Mouse (Mus musculus): Measurements from ENCODE around the gene Ncam1. TPM values are rescaled to one million over a fixed set of nuclear protein-coding genes. Genes with fewer than 3 reads are reported as not detected.

The Ncam1 gene
- total and polyA plus RNA-seq, 3 experiments = 0.05 to 2.1 TPM; not detected in 1

DNA sequence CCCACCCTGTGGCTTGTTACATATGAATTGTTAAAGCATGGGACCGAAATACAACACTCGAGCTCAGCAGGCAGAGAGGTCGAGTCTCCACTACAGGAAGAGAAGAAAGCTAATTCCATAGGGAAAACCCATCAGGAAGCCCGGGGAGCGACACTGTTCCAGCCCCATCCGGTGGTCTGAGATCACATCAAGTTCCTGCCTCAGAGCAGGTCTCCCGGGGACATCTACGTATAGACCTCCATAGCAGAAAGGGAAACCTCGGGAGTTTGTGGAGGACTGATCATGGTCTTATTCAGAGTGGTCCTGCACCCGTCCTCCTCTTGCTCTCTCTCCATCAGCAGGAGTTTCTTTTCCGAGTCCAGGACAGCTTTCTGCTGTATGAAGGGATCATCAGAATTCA is 326.6 kb downstream of the Ncam1 start:
- Histone ChIP-seq H3K36me3 (replicated peaks) (no peaks in the 10 kb centered on the region), H3K4me3 (ENCODE audit: low read depth, low read length) (no peak overlapping the region), H3K27me3 (ENCODE audit: insufficient read depth, low read length) (no peaks in the 10 kb centered on the region), H3K4me1 (ENCODE audit: insufficient read depth, low read depth, low read length) (no peaks in the 10 kb centered on the region), H3K9me3 (replicated peaks) (no peaks in the 10 kb centered on the region)
- ATAC-seq (ENCODE audit: extremely low read depth, insufficient number of reproducible peaks, low FRiP score, poor library complexity, severe bottlenecking) (no peak), DNase-seq (ENCODE audit: low spot score) (no peak)
- TF ChIP-seq TAL1 (conservative IDR thresholded peaks at IDR 0.05; ENCODE audit: low read depth, low read length) (no peak), POLR2AphosphoS5 (IDR thresholded peaks at IDR 0.05; ENCODE audit: insufficient replicate concordance, low read depth, low read length) (no peak), GATA2 (IDR thresholded peaks at IDR 0.05; ENCODE audit: borderline replicate concordance, low read depth, low read length) (no peak), GATA1 (IDR thresholded peaks at IDR 0.05; ENCODE audit: borderline replicate concordance, low read length) (no peak)

DNA sequence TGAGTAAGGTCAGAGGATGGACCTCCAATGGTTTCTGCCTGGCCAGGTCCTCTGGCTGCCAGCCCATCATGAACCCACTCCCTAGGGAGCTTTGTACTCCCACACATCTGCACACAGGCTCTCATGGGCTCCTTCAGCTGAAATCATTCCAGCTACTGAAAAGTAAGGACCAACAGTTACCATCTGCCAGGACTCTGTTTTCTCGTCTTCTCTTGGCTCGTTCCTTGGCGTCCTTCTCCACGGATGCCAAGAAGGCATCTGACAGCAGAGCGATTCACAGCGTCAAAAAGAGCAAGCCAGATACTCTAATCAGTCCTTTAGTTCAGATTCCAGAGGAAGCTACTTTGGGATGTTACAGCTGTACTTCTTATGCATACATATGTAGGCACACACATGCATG is 327.8 kb downstream of the Ncam1 start:
- Histone ChIP-seq H3K9me3 (replicated peaks) (no peaks in the 10 kb centered on the region), H3K4me3 (ENCODE audit: low read depth, low read length) (no peak overlapping the region), H3K4me1 (ENCODE audit: insufficient read depth, low read depth, low read length) (no peaks in the 10 kb centered on the region), H3K36me3 (replicated peaks) (no peaks in the 10 kb centered on the region), H3K27me3 (ENCODE audit: insufficient read depth, low read length) (no peaks in the 10 kb centered on the region)
- DNase-seq (ENCODE audit: low spot score) (no peak), ATAC-seq (ENCODE audit: extremely low read depth, insufficient number of reproducible peaks, low FRiP score, poor library complexity, severe bottlenecking) (no peak)
- no peak for TF ChIP-seq GATA2 (IDR thresholded peaks at IDR 0.05; ENCODE audit: borderline replicate concordance, low read depth, low read length)
- no peak for TF ChIP-seq CTCF (IDR thresholded peaks at IDR 0.05; ENCODE audit: low read depth, low read length)

DNA sequence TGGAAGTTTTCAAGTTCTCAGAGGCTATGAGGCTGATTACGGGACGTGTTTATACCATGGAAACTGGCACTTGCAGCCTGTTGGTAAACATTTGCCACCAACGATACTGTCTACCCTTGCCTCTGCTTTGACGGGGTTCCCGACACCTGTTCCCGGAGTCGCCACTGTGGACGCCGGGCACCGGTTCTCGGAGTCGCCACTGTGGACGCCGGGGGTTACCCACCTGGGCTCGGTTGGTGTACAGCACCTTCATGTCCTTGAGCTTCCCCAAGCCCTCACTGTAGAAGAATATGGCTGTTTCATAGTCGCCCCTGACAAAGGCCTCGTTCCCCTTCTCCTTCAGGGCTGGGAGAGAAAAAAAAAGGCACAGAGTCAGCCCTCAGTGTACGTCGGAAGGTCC is 328.7 kb downstream of the Ncam1 start:
- DNase-seq (ENCODE audit: low spot score) = no peak
- H3K4me3 ChIP-seq (ENCODE audit: low read depth, low read length) = no peak overlapping the region
- H3K27me3 ChIP-seq (ENCODE audit: insufficient read depth, low read length) = no peaks in the 10 kb centered on the region

DNA sequence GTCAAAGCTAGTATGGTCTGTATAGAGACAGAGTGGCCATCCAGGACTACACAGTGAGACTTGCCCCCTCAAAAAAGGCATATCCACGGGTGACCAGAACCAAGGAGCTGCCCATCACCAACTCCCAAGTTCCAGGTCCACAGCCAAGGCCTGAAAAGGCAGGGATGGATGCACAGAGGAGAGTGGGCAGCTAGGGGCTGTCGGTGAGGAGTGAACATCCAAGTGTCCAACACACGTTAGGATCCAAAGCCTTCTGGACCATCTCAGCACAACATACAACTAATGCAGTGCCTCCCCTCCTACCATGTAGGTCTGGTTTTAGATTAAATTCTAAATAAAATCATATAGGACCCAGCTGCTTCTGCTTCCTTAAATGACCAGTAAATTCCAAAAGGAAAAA is 342.6 kb downstream of the Ncam1 start:
- ATAC-seq (ENCODE audit: extremely low read depth, insufficient number of reproducible peaks, low FRiP score, poor library complexity, severe bottlenecking) (no peak), DNase-seq (ENCODE audit: low spot score) (no peak)
- Histone ChIP-seq H3K27me3 (ENCODE audit: insufficient read depth, low read length) (no peaks in the 10 kb centered on the region), H3K9me3 (replicated peaks) (no peaks in the 10 kb centered on the region; the same call in 1 of the 2 replicates), H3K4me1 (ENCODE audit: insufficient read depth, low read depth, low read length) (no peaks in the 10 kb centered on the region), H3K36me3 (replicated peaks) (no peaks in the 10 kb centered on the region), H3K4me3 (ENCODE audit: low read depth, low read length) (no peak overlapping the region)
- TF ChIP-seq CTCF (IDR thresholded peaks at IDR 0.05; ENCODE audit: low read depth, low read length) (no peak), GATA2 (IDR thresholded peaks at IDR 0.05; ENCODE audit: borderline replicate concordance, low read depth, low read length) (no peak), GATA1 (IDR thresholded peaks at IDR 0.05; ENCODE audit: borderline replicate concordance, low read length) (no peak), TAL1 (conservative IDR thresholded peaks at IDR 0.05; ENCODE audit: low read depth, low read length) (no peak), POLR2AphosphoS5 (IDR thresholded peaks at IDR 0.05; ENCODE audit: insufficient replicate concordance, low read depth, low read length) (no peak)

More for the DNA sequence above, 328.7 kb downstream of the Ncam1 start:
- no peak for ATAC-seq (ENCODE audit: extremely low read depth, insufficient number of reproducible peaks, low FRiP score, poor library complexity, severe bottlenecking)
- TF ChIP-seq CTCF (IDR thresholded peaks at IDR 0.05; ENCODE audit: low read depth, low read length) = no peak
- no peak for TF ChIP-seq GATA2 (IDR thresholded peaks at IDR 0.05; ENCODE audit: borderline replicate concordance, low read depth, low read length)
- no peak for TF ChIP-seq TAL1 (conservative IDR thresholded peaks at IDR 0.05; ENCODE audit: low read depth, low read length)
- no peak for TF ChIP-seq POLR2AphosphoS5 (IDR thresholded peaks at IDR 0.05; ENCODE audit: insufficient replicate concordance, low read depth, low read length)
- no peak for TF ChIP-seq GATA1 (IDR thresholded peaks at IDR 0.05; ENCODE audit: borderline replicate concordance, low read length)
- no peaks in the 10 kb centered on the region for H3K4me1 ChIP-seq (ENCODE audit: insufficient read depth, low read depth, low read length)
- H3K9me3 ChIP-seq (replicated peaks) = no peaks in the 10 kb centered on the region
- H3K36me3 ChIP-seq (replicated peaks) = no peaks in the 10 kb centered on the region

DNA sequence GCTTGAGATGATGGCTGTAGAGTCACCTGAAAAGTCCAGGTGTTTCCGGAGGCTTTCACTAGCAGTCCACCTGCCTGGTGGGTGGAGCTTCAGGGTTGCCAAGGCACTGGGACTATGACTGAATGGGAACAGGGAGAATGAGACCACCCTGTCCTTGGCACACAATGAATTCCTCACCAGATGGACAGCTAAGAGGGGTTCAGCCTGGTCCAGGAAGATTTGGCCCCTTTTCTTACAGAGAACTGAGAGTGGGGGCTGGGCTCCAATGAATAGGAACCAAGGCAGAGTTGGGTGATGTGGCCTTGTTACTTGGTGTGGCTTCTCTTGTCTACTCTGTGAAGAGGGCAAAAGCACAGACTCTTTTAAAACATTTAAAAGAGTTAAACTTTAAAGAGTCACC is 346.3 kb downstream of the Ncam1 start:
- DNase-seq (ENCODE audit: low spot score) (no peak), ATAC-seq (ENCODE audit: extremely low read depth, insufficient number of reproducible peaks, low FRiP score, poor library complexity, severe bottlenecking) (no peak)
- Histone ChIP-seq H3K36me3 (replicated peaks) (no peaks in the 10 kb centered on the region), H3K4me1 (ENCODE audit: insufficient read depth, low read depth, low read length) (no peaks in the 10 kb centered on the region), H3K4me3 (ENCODE audit: low read depth, low read length) (no peak overlapping the region), H3K9me3 (replicated peaks) (no peaks in the 10 kb centered on the region; the same call in 1 of the 2 replicates), H3K27me3 (ENCODE audit: insufficient read depth, low read length) (no peaks in the 10 kb centered on the region)
- no peak for TF ChIP-seq GATA1 (IDR thresholded peaks at IDR 0.05; ENCODE audit: borderline replicate concordance, low read length)
- TF ChIP-seq TAL1 (conservative IDR thresholded peaks at IDR 0.05; ENCODE audit: low read depth, low read length) = no peak
- TF ChIP-seq CTCF (IDR thresholded peaks at IDR 0.05; ENCODE audit: low read depth, low read length) = no peak
- TF ChIP-seq POLR2AphosphoS5 (IDR thresholded peaks at IDR 0.05; ENCODE audit: insufficient replicate concordance, low read depth, low read length) = no peak
- TF ChIP-seq GATA2 (IDR thresholded peaks at IDR 0.05; ENCODE audit: borderline replicate concordance, low read depth, low read length) = no peak
